ENCODE assay signal across 21 mouse cellular contexts in the genomic region with DNA sequence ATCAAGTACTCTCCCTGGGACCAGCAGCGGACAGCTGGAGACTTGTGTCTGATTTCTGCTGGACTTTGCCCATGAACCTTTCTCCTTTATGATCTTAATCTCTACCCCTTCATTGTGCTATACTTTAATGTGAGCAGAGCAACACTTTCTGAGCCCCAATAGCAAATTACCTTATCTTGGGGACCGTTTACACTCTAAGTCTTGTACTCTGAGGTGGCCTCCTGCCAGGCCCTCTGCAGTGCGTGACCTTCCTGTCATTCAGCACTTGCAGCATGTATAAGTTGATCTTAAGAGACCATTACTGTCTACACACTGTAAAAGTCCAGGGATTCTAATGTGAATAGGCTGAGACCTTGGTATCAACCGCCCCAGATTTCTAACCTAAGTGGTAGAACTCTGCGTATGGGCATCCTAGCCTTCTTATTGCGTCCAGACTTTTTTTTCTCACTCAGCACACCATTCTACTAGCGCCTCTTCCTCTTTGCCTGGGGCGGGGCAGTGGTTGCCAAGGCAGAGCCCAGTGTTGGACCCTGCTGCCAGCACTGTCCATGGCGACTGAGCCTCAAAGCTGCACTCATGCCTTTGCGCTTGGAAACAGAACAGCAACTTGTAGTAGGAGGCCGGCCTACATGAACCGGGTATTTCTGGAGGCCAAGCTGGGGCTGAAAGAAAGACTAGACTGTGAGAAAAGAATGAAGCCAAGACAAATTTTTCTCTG. TPM values are rescaled to one million over a fixed set of nuclear protein-coding genes. Genes with fewer than 3 reads are reported as not detected.
DNase-seq lines count a peak whose midpoint lies in the region; ATAC-seq and TF ChIP-seq lines count a peak whose summit lies in the region.
"Had no signal": no experiment of that assay in that cellular context is flagged by ENCODE, and none has a peak within 500 bp of the region (broad histone marks: within the 10 kb centered on the region; RNA-seq: fewer than 3 reads in every experiment).

No protein-coding gene starts in this region.

- no peak overlapping the region for H3K4me2 ChIP-seq in hindbrain, postnatal 0 days (ENCODE audit: low read depth, low read length)
- no peak overlapping the region for H3K4me2 ChIP-seq in hindbrain, embryonic 13.5 days
- H3K4me2 ChIP-seq: forebrain, embryonic 13.5 days; heart, embryonic 13.5 days; neural tube, embryonic 15.5 days had no signal

- H3K27me3 ChIP-seq in hindbrain, postnatal 0 days (ENCODE audit: insufficient read depth, low read length): no peaks in the 10 kb centered on the region
- H3K27me3 ChIP-seq in hindbrain, embryonic 13.5 days: no peaks in the 10 kb centered on the region
- peaks cover 4% of the 10 kb centered on the region; the same call in 1 of the 2 replicates for H3K27me3 ChIP-seq in E14TG2a.4 (ENCODE audit: insufficient read depth, low read length)
- H3K27me3 ChIP-seq in ES-Bruce4 (ENCODE audit: control insufficient read depth, insufficient read depth, low read length, poor library complexity, severe bottlenecking): no peaks in the 10 kb centered on the region
- H3K27me3 ChIP-seq: forebrain, embryonic 13.5 days had no signal

- H3K36me3 ChIP-seq in hindbrain, postnatal 0 days (ENCODE audit: insufficient read depth, low read length): no peaks in the 10 kb centered on the region
- H3K36me3 ChIP-seq in hindbrain, embryonic 13.5 days: no peaks in the 10 kb centered on the region
- no peaks in the 10 kb centered on the region for H3K36me3 ChIP-seq in E14TG2a.4 (ENCODE audit: insufficient read depth, low read length)
- H3K36me3 ChIP-seq in ES-Bruce4 (ENCODE audit: control insufficient read depth, insufficient read depth, low read length, poor library complexity, severe bottlenecking): no peaks in the 10 kb centered on the region
- H3K36me3 ChIP-seq: heart, embryonic 13.5 days; limb, embryonic 10.5 days; neural tube, embryonic 15.5 days had no signal

- H3K9ac ChIP-seq in hindbrain, postnatal 0 days (replicated peaks; ENCODE audit: low read length): no peak overlapping the region
- no peak overlapping the region for H3K9ac ChIP-seq in hindbrain, embryonic 13.5 days
- no peak overlapping the region for H3K9ac ChIP-seq in ES-Bruce4 (ENCODE audit: low read depth, poor library complexity, severe bottlenecking)
- H3K9ac ChIP-seq: forebrain, embryonic 13.5 days; heart, embryonic 13.5 days; neural tube, embryonic 15.5 days had no signal

- no peaks in the 10 kb centered on the region for H3K9me3 ChIP-seq in hindbrain, postnatal 0 days (ENCODE audit: low read length)
- H3K9me3 ChIP-seq in hindbrain, embryonic 13.5 days: no peaks in the 10 kb centered on the region
- no peaks in the 10 kb centered on the region for H3K9me3 ChIP-seq in E14TG2a.4 (ENCODE audit: low read length)
- no peaks in the 10 kb centered on the region for H3K9me3 ChIP-seq in ES-Bruce4 (replicated peaks; ENCODE audit: control insufficient read depth, insufficient read depth, low read length, poor library complexity, severe bottlenecking)
- H3K9me3 ChIP-seq: forebrain, embryonic 13.5 days; heart, embryonic 13.5 days; limb, embryonic 10.5 days; neural tube, embryonic 15.5 days had no signal

- no peak for TF ChIP-seq CTCF in hindbrain, postnatal 0 days (IDR thresholded peaks at IDR 0.05; ENCODE audit: low read depth)
- TF ChIP-seq CTCF in E14TG2a.4 (conservative IDR thresholded peaks at IDR 0.05; ENCODE audit: low read length) (no peak), ES-Bruce4 (IDR thresholded peaks at IDR 0.05; ENCODE audit: low read depth, low read length) (no peak)

- no peaks in the 10 kb centered on the region for H3K4me1 ChIP-seq in hindbrain, postnatal 0 days (ENCODE audit: insufficient read depth, low read length)
- H3K4me1 ChIP-seq in hindbrain, embryonic 13.5 days (replicated peaks): no peaks in the 10 kb centered on the region
- H3K4me1 ChIP-seq in E14TG2a.4 (replicated peaks; ENCODE audit: low read depth, low read length) (peaks cover 28% of the 10 kb centered on the region), ES-Bruce4 (ENCODE audit: control insufficient read depth, insufficient read depth, low read length) (no peaks in the 10 kb centered on the region)
- H3K4me1 ChIP-seq: forebrain, embryonic 13.5 days; limb, embryonic 10.5 days; neural tube, embryonic 15.5 days had no signal

- TF ChIP-seq POLR2A in ES-Bruce4 (IDR thresholded peaks at IDR 0.05; ENCODE audit: insufficient read depth, low read length): no peak

- no peak for TF ChIP-seq EP300 in ES-Bruce4 (IDR thresholded peaks at IDR 0.05; ENCODE audit: insufficient read depth, low read depth, low read length)

- DNase-seq in hindbrain, postnatal 0 days (ENCODE audit: low spot score): peak; percentile 47
- DNase-seq in adipocyte (ENCODE audit: low spot score): no peak
- DNase-seq in kidney, postnatal 36 days: no peak
- DNase-seq: adrenal gland, postnatal 14 days; heart, postnatal 14 days; kidney, postnatal 25 days; lung, postnatal 4 days; right cerebral cortex, postnatal 25 days had no signal

- no peak overlapping the region for H3K27ac ChIP-seq in hindbrain, postnatal 0 days
- H3K27ac ChIP-seq in hindbrain, embryonic 13.5 days: no peak overlapping the region
- no peak overlapping the region for H3K27ac ChIP-seq in ES-Bruce4 (ENCODE audit: insufficient read depth, low read length)
- H3K27ac ChIP-seq: forebrain, embryonic 13.5 days; heart, embryonic 13.5 days; limb, embryonic 10.5 days; neural tube, embryonic 15.5 days had no signal

- 66% methylated on average over 12 of the region's 12 CpGs for WGBS in hindbrain, postnatal 0 days
- 79% methylated on average over 12 of the region's 12 CpGs for WGBS in hindbrain, embryonic 13.5 days

- ATAC-seq in hindbrain, postnatal 0 days: peak; percentile 73; the same call in 1 of the 2 replicates
- no peak for ATAC-seq in hindbrain, embryonic 13.5 days (ENCODE audit: low FRiP score)
- 0 out of 2 replicates have a peak, but pooled peaks have one; percentile 22 for ATAC-seq in monocyte, adult 5-6 weeks (replicated peaks; ENCODE audit: insufficient number of reproducible peaks, low FRiP score, low TSS enrichment, poor library complexity, severe bottlenecking)
- ATAC-seq in frontal cortex, adult (ENCODE audit: low TSS enrichment): no peak
- ATAC-seq: forebrain, embryonic 13.5 days; midbrain, embryonic 16.5 days had no signal

- H3K4me3 ChIP-seq in hindbrain, postnatal 0 days (ENCODE audit: low read length): no peak overlapping the region
- no peak overlapping the region for H3K4me3 ChIP-seq in hindbrain, embryonic 13.5 days
- H3K4me3 ChIP-seq in E14TG2a.4 (replicated peaks; ENCODE audit: low read length) (peak overlapping the region; percentile 66), ES-Bruce4 (ENCODE audit: low read depth, low read length) (peak overlapping the region; percentile 27)
- H3K4me3 ChIP-seq: forebrain, embryonic 13.5 days; heart, embryonic 13.5 days; limb, embryonic 10.5 days; neural tube, embryonic 15.5 days had no signal

RNA-seq across cellular contexts. Expression of a gene that starts 11.7 kb away (rescaled TPM):
- not detected in 2 replicates for total RNA-seq in hindbrain, postnatal 0 days (2014; rRNA removed)
- not detected in 2 replicates for polyA plus RNA-seq in hindbrain, postnatal 0 days (2015; fragmentation: Nextera tagmentation; extraction: Ambion mirVana)
- not detected in 2 replicates for polyA plus RNA-seq in hindbrain, embryonic 13.5 days (2015; fragmentation: Nextera tagmentation; extraction: Ambion mirVana)
- polyA plus RNA-seq in ES-Bruce4 (2011; ENCODE audit: insufficient read depth, insufficient read length, low read depth, missing spikeins): 3.1 and 3.2 TPM in 2 replicates
- total RNA-seq in monocyte, adult 5-6 weeks (2017): not detected in 3 replicates
- total RNA-seq: gastrocnemius, adult 8-10 months; heart, postnatal 14 days had no signal
- polyA plus RNA-seq: C2C12; hindbrain, embryonic 11.5 days; neural tube, embryonic 15.5 days had no signal

Comparison
In these comparisons a context has a peak if more than half of its experiments do, and no peak if none do; other contexts are left out.
1. ATAC-seq: peak in hindbrain, postnatal 0 days (single experiment) and monocyte, adult 5-6 weeks (single experiment); none in hindbrain, embryonic 13.5 days (single experiment) and frontal cortex, adult (single experiment).
2. H3K4me3 ChIP-seq: peak in E14TG2a.4 (single experiment) and ES-Bruce4 (single experiment); none in hindbrain, postnatal 0 days (single experiment) and hindbrain, embryonic 13.5 days (single experiment).